Mouse (Mus musculus) liver, adult 2 months (tissue): Measurements from ENCODE around the gene Olfr259.

Experiments
- CTCF ChIP-seq: fragments of 200-500 bp; IDR thresholded peaks from 2 replicates; pipeline ENCODE4 v1.5.1; 2011; ENCODE audit warnings: low read depth, low read length, control low read depth
- POLR2A ChIP-seq: fragments of 200-500 bp; IDR thresholded peaks from 2 replicates; pipeline ENCODE4 v1.6.1; 2011; ENCODE audit warnings: low read length, control low read depth; ENCODE audit not compliant: insufficient read depth; ENCODE audit errors: extremely low read depth

GRCm38 (mm10) chr2:87152524-87152923 is 38.2 kb upstream of the Olfr259 start, which contains the start of gene Olfr1111:
- no peak for TF ChIP-seq CTCF
- TF ChIP-seq POLR2A = no peak
